9 mouse cellular contexts compared by ENCODE assay signal in the genomic region with DNA sequence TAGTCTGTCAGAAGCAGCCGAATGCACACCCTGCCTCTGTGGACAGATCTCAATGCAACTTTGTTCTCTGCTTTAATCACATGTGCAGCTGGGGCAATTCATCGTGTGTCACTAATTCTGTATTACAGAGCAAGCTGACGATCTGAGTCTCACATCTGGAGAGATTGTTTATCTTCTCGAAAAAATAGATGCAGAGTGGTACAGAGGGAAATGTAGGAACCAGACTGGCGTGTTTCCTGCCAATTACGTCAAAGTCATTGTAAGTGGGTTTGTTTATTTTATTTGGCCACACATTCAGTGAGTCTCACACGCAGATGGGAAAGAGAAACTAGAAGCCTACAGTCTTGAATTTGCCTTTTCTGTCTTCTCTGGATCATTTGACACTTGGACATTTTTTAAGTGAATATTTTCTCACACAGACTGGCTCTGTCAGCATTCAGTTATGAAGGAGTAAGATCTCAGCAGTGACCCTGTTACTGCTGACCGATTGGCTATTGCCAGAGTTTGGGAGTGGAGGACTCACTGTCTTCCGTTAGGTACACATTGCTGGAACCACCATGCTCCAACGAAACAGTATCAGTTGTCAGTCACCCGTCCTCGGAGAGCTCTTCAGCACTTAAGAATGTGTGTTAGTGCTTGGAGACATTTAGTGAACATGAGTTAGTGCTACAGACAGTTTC. TPM values are rescaled to one million over a fixed set of nuclear protein-coding genes. Genes with fewer than 3 reads are reported as not detected.
DNase-seq lines count a peak whose midpoint lies in the region; ATAC-seq and TF ChIP-seq lines count a peak whose summit lies in the region.
"Had no signal": no experiment of that assay in that cellular context is flagged by ENCODE, and none has a peak within 500 bp of the region (broad histone marks: within the 10 kb centered on the region; RNA-seq: fewer than 3 reads in every experiment).

No protein-coding gene starts in this region.

- H3K27ac ChIP-seq in cerebellum, adult 2 months (ENCODE audit: insufficient read depth, low read length) = peak overlapping the region; percentile 65; the same call in 1 of the 2 replicates
- no peak overlapping the region for H3K27ac ChIP-seq in midbrain, embryonic 11.5 days (ENCODE audit: low read depth, low read length)
- no peak overlapping the region for H3K27ac ChIP-seq in midbrain, embryonic 13.5 days
- no peak overlapping the region for H3K27ac ChIP-seq in liver, embryonic 12.5 days
- H3K27ac ChIP-seq: macrophage had no signal

- no peak for TF ChIP-seq CTCF in cerebellum, adult 2 months (IDR thresholded peaks at IDR 0.05; ENCODE audit: borderline replicate concordance, insufficient read depth, low read depth, low read length)

- no peak for ATAC-seq in midbrain, embryonic 11.5 days (ENCODE audit: low FRiP score)
- ATAC-seq in midbrain, embryonic 13.5 days = no peak
- ATAC-seq in liver, embryonic 12.5 days = no peak

- H3K4me1 ChIP-seq in cerebellum, adult 2 months (ENCODE audit: control insufficient read depth, insufficient read depth, low read length) = no peaks in the 10 kb centered on the region
- H3K4me1 ChIP-seq in midbrain, embryonic 11.5 days (ENCODE audit: control insufficient read depth, insufficient read depth, low read length) = no peaks in the 10 kb centered on the region
- H3K4me1 ChIP-seq in midbrain, embryonic 13.5 days (replicated peaks) = peaks cover 14% of the 10 kb centered on the region
- H3K4me1 ChIP-seq in liver, embryonic 12.5 days = peaks cover 29% of the 10 kb centered on the region

- H3K36me3 ChIP-seq in midbrain, embryonic 11.5 days (ENCODE audit: control insufficient read depth, insufficient read depth, low read length) = no peaks in the 10 kb centered on the region
- peaks cover 3% of the 10 kb centered on the region for H3K36me3 ChIP-seq in midbrain, embryonic 13.5 days
- H3K36me3 ChIP-seq in liver, embryonic 12.5 days = peaks cover 25% of the 10 kb centered on the region

- WGBS in cerebellum, adult 2 months = 72% methylated on average over 12 of the region's 12 CpGs
- WGBS in midbrain, embryonic 11.5 days = 80% methylated on average over 12 of the region's 12 CpGs
- 80% methylated on average over 12 of the region's 12 CpGs for WGBS in midbrain, embryonic 13.5 days
- WGBS in liver, embryonic 12.5 days (ENCODE audit: insufficient replicate concordance) = 72% methylated on average over 12 of the region's 12 CpGs

- peak in 1 of 2 experiments; percentile 5 for DNase-seq in cerebellum, adult 2 months
- DNase-seq in cerebellum, postnatal 4 days (ENCODE audit: low spot score in 2 of 2) = no peak
- peak; percentile 79 for DNase-seq in midbrain, embryonic 11.5 days (ENCODE audit: low spot score, missing footprints)
- DNase-seq in layer of hippocampus, postnatal 14 days (ENCODE audit: low spot score in 2 of 2) = peak; percentile 38 to 40
- peak; percentile 71 for DNase-seq in telencephalon, adult 2 months (ENCODE audit: low read depth, low spot score)
- DNase-seq in c-Kit-positive CD71-positive TER-119-positive erythroid progenitor cells, embryonic 14.5 days (ENCODE audit: low spot score) = no peak

- H3K9me3 ChIP-seq in midbrain, embryonic 11.5 days (ENCODE audit: control insufficient read depth, low read length) = no peaks in the 10 kb centered on the region
- H3K9me3 ChIP-seq in midbrain, embryonic 13.5 days = no peaks in the 10 kb centered on the region
- H3K9me3 ChIP-seq in liver, embryonic 12.5 days (replicated peaks) = peaks cover 7% of the 10 kb centered on the region; the same call in 1 of the 2 replicates

- H3K27me3 ChIP-seq in cerebellum, adult 2 months (ENCODE audit: control insufficient read depth, insufficient read depth, low read length) = no peaks in the 10 kb centered on the region
- H3K27me3 ChIP-seq in midbrain, embryonic 11.5 days (ENCODE audit: control insufficient read depth, insufficient read depth, low read length) = no peaks in the 10 kb centered on the region
- no peaks in the 10 kb centered on the region for H3K27me3 ChIP-seq in midbrain, embryonic 13.5 days
- H3K27me3 ChIP-seq in liver, embryonic 12.5 days (replicated peaks) = no peaks in the 10 kb centered on the region

- no peak for TF ChIP-seq POLR2A in cerebellum, adult 2 months (IDR thresholded peaks at IDR 0.05; ENCODE audit: borderline replicate concordance, insufficient read depth, low read length)

- H3K9ac ChIP-seq in midbrain, embryonic 11.5 days (ENCODE audit: low read length) = no peak overlapping the region
- H3K9ac ChIP-seq in midbrain, embryonic 13.5 days (replicated peaks) = no peak overlapping the region
- no peak overlapping the region for H3K9ac ChIP-seq in liver, embryonic 12.5 days

- H3K4me3 ChIP-seq in cerebellum, adult 2 months (replicated peaks; ENCODE audit: insufficient read depth, low read depth, low read length) = no peak overlapping the region
- H3K4me3 ChIP-seq in midbrain, embryonic 11.5 days (ENCODE audit: low read depth, low read length) = no peak overlapping the region
- no peak overlapping the region for H3K4me3 ChIP-seq in midbrain, embryonic 13.5 days (replicated peaks)
- no peak overlapping the region for H3K4me3 ChIP-seq in liver, embryonic 12.5 days

- H3K4me2 ChIP-seq in midbrain, embryonic 11.5 days = no peak overlapping the region
- H3K4me2 ChIP-seq in midbrain, embryonic 13.5 days (replicated peaks) = no peak overlapping the region
- no peak overlapping the region for H3K4me2 ChIP-seq in liver, embryonic 12.5 days

RNA-seq across cellular contexts. Expression of gene Rps3a1, which starts 27.7 kb away (rescaled TPM):
- polyA plus RNA-seq in cerebellum, adult 2 months (2012; rRNA removed) = 581 and 638 TPM in 2 replicates
- polyA plus RNA-seq in midbrain, embryonic 11.5 days (2014; fragmentation: Nextera tagmentation; extraction: Ambion mirVana) = 1,104 and 1,128 TPM in 2 replicates
- 722 and 731 TPM in 2 replicates for polyA plus RNA-seq in midbrain, embryonic 13.5 days (2015; fragmentation: Nextera tagmentation; extraction: Ambion mirVana)
- total RNA-seq in layer of hippocampus, postnatal 14 days (2021) = 100 to 1,000 TPM; 373 to 374 TPM
- 1,175 and 1,195 TPM in 2 replicates for polyA plus RNA-seq in liver, embryonic 12.5 days (2016; fragmentation: Nextera tagmentation; extraction: Ambion mirVana)

Comparison
In these comparisons a context has a peak if more than half of its experiments do, and no peak if none do; other contexts are left out.
1. DNase-seq: peak in midbrain, embryonic 11.5 days (single experiment), layer of hippocampus, postnatal 14 days (2 of 2) and telencephalon, adult 2 months (single experiment); none in cerebellum, postnatal 4 days (0 of 2) and c-Kit-positive CD71-positive TER-119-positive erythroid progenitor cells, embryonic 14.5 days (single experiment).